Mouse (Mus musculus) urinary bladder, adult 18-20 months (tissue): ENCODE data around the gene Foxp1.

Source experiments
- DNase-seq, 2 experiments: peaks; one replicate each; pipeline ENCODE4 v3.0.0; 2022; ENCODE audit warnings: low spot score in 2 of 2, mixed read lengths in 2 of 2

The Foxp1 gene

GRCm38 (mm10) chr6:98949286-98949685, 573.2 kb downstream of the Foxp1 start:
- DNase-seq: peak in 1 of 2 experiments; percentile 45

GRCm38 (mm10) chr6:98948153-98949141, 574.1 kb downstream of the Foxp1 start:
- peak in 1 of 2 experiments; percentile 31 for DNase-seq

- DNase-seq: no peak
Observed at GRCm38 (mm10) chr6:98947486-98948152, 574.9 kb downstream of the Foxp1 start.

GRCm38 (mm10) chr6:98946731-98947130, 575.8 kb downstream of the Foxp1 start:
- no peak for DNase-seq

- no peak for DNase-seq
Observed at GRCm38 (mm10) chr6:98945496-98946412, 576.8 kb downstream of the Foxp1 start.

GRCm38 (mm10) chr6:98938348-98938747, 584.2 kb downstream of the Foxp1 start:
- DNase-seq: no peak

- no peak for DNase-seq
Observed at GRCm38 (mm10) chr6:98937513-98937912, 585.0 kb downstream of the Foxp1 start.

GRCm38 (mm10) chr6:98936377-98936776, 586.1 kb downstream of the Foxp1 start:
- no peak for DNase-seq

GRCm38 (mm10) chr6:98935169-98935568, 587.4 kb downstream of the Foxp1 start:
- DNase-seq: no peak

- DNase-seq: no peak
Observed at GRCm38 (mm10) chr6:98934381-98934780, 588.1 kb downstream of the Foxp1 start.

GRCm38 (mm10) chr6:98933135-98933724, 589.3 kb downstream of the Foxp1 start:
- DNase-seq: no peak

GRCm38 (mm10) chr6:98931881-98932540, 590.5 kb downstream of the Foxp1 start:
- DNase-seq: no peak

- no peak for DNase-seq
Observed at GRCm38 (mm10) chr6:98930652-98931300, 591.7 kb downstream of the Foxp1 start.

GRCm38 (mm10) chr6:98928365-98928764, 594.2 kb downstream of the Foxp1 start:
- no peak for DNase-seq

- no peak for DNase-seq
Observed at GRCm38 (mm10) chr6:98901259-98901658, 621.3 kb downstream of the Foxp1 start.

GRCm38 (mm10) chr6:98878208-98878607, 644.3 kb downstream of the Foxp1 start:
- no peak for DNase-seq

- DNase-seq: no peak
Observed at GRCm38 (mm10) chr6:98876401-98876800, 646.1 kb downstream of the Foxp1 start.
